In the genomic region with DNA sequence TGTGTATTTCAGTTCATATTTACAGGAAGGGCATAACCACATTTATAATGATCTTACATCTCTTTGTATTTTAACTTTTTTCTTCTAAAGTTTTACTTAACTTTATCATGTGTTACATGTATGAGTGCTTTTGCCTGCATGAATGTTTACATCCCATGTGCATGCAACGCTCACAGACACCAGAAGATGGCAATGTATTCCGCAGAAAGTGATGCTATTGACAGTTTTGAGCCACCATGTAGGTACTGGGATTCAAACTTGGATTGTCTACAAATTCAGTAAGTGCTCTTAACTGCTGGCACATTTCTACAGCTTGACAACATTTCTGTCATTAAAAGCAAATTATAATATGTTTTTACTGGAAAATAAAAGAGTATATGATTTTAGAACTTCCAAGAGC, we compare ENCODE assay signal across 10 mouse cellular contexts. TPM values are rescaled to one million over a fixed set of nuclear protein-coding genes. Genes with fewer than 3 reads are reported as not detected.
DNase-seq lines count a peak whose midpoint lies in the region; ATAC-seq and TF ChIP-seq lines count a peak whose summit lies in the region.
"Had no signal": no experiment of that assay in that cellular context is flagged by ENCODE, and none has a peak within 500 bp of the region (broad histone marks: within the 10 kb centered on the region; RNA-seq: fewer than 3 reads in every experiment).

No protein-coding gene starts in this region.

- H3K4me1 ChIP-seq in hindbrain, embryonic 10.5 days (replicated peaks), result no peaks in the 10 kb centered on the region
- no peaks in the 10 kb centered on the region for H3K4me1 ChIP-seq in hindbrain, embryonic 13.5 days (replicated peaks)
- no peaks in the 10 kb centered on the region for H3K4me1 ChIP-seq in E14TG2a.4 (replicated peaks; ENCODE audit: low read depth, low read length)
- H3K4me1 ChIP-seq in neural tube, embryonic 12.5 days, result no peaks in the 10 kb centered on the region
- H3K4me1 ChIP-seq: embryonic facial prominence, embryonic 15.5 days; liver, embryonic 15.5 days had no signal

- no peak overlapping the region for H3K4me2 ChIP-seq in hindbrain, embryonic 13.5 days
- H3K4me2 ChIP-seq in neural tube, embryonic 12.5 days (replicated peaks), result no peak overlapping the region
- H3K4me2 ChIP-seq: embryonic facial prominence, embryonic 15.5 days; liver, embryonic 15.5 days had no signal

- no peaks in the 10 kb centered on the region for H3K36me3 ChIP-seq in hindbrain, embryonic 10.5 days
- H3K36me3 ChIP-seq in hindbrain, embryonic 13.5 days, result no peaks in the 10 kb centered on the region
- no peaks in the 10 kb centered on the region for H3K36me3 ChIP-seq in E14TG2a.4 (ENCODE audit: insufficient read depth, low read length)
- H3K36me3 ChIP-seq in neural tube, embryonic 12.5 days, result no peaks in the 10 kb centered on the region
- H3K36me3 ChIP-seq: embryonic facial prominence, embryonic 15.5 days; liver, embryonic 15.5 days had no signal

- H3K27ac ChIP-seq in hindbrain, embryonic 10.5 days, result no peak overlapping the region
- H3K27ac ChIP-seq in hindbrain, embryonic 13.5 days, result no peak overlapping the region
- no peak overlapping the region for H3K27ac ChIP-seq in neural tube, embryonic 12.5 days
- H3K27ac ChIP-seq: embryonic facial prominence, embryonic 15.5 days; liver, embryonic 15.5 days had no signal

- ATAC-seq in hindbrain, embryonic 13.5 days (ENCODE audit: low FRiP score), result no peak
- peak; percentile 82; the same call in 1 of the 2 replicates for ATAC-seq in neural tube, embryonic 12.5 days (ENCODE audit: low FRiP score, low read depth)

- 25% methylated on average over 2 of the region's 2 CpGs for WGBS in hindbrain, embryonic 10.5 days
- 34% methylated on average over 2 of the region's 2 CpGs for WGBS in hindbrain, embryonic 13.5 days
- WGBS in neural tube, embryonic 12.5 days, result 30% methylated on average over 2 of the region's 2 CpGs

- peak; percentile 69 for TF ChIP-seq CTCF in E14TG2a.4 (conservative IDR thresholded peaks at IDR 0.05; ENCODE audit: low read length)

- no peaks in the 10 kb centered on the region for H3K9me3 ChIP-seq in hindbrain, embryonic 10.5 days
- H3K9me3 ChIP-seq in hindbrain, embryonic 13.5 days, result no peaks in the 10 kb centered on the region
- H3K9me3 ChIP-seq in E14TG2a.4 (ENCODE audit: low read length), result no peaks in the 10 kb centered on the region
- H3K9me3 ChIP-seq in neural tube, embryonic 12.5 days, result no peaks in the 10 kb centered on the region
- H3K9me3 ChIP-seq: embryonic facial prominence, embryonic 15.5 days; liver, embryonic 15.5 days had no signal

- H3K27me3 ChIP-seq in hindbrain, embryonic 10.5 days (ENCODE audit: insufficient read depth, poor library complexity, severe bottlenecking), result no peaks in the 10 kb centered on the region
- no peaks in the 10 kb centered on the region for H3K27me3 ChIP-seq in hindbrain, embryonic 13.5 days
- no peaks in the 10 kb centered on the region for H3K27me3 ChIP-seq in E14TG2a.4 (ENCODE audit: insufficient read depth, low read length)
- no peaks in the 10 kb centered on the region for H3K27me3 ChIP-seq in neural tube, embryonic 12.5 days (replicated peaks)
- H3K27me3 ChIP-seq: embryonic facial prominence, embryonic 15.5 days; liver, embryonic 15.5 days had no signal

- H3K4me3 ChIP-seq in hindbrain, embryonic 10.5 days, result no peak overlapping the region
- no peak overlapping the region for H3K4me3 ChIP-seq in hindbrain, embryonic 13.5 days
- no peak overlapping the region for H3K4me3 ChIP-seq in E14TG2a.4 (replicated peaks; ENCODE audit: low read length)
- no peak overlapping the region for H3K4me3 ChIP-seq in neural tube, embryonic 12.5 days
- H3K4me3 ChIP-seq: embryonic facial prominence, embryonic 15.5 days; liver, embryonic 15.5 days had no signal

- intact Hi-C loops in left cerebral cortex, postnatal 25 days (cut with DNase I), result loop anchor here (2.0 to 10.0 kb wide), 3 partner anchors 182 to 744 kb away; no protein-coding TSS in a partner anchor

- peak; percentile 38 for DNase-seq in hindbrain, embryonic 10.5 days (ENCODE audit: low spot score)
- peak; percentile 15 for DNase-seq in cerebellum, adult 8-10 months
- DNase-seq in gastrocnemius, postnatal 25 days, result peak; percentile 5
- DNase-seq in left cerebral cortex, postnatal 25 days (ENCODE audit: low spot score in 2 of 2), result peak; percentile 8 to 43
- no peak for DNase-seq in spleen, adult 12 weeks (ENCODE audit: low spot score)

- H3K9ac ChIP-seq in hindbrain, embryonic 13.5 days, result no peak overlapping the region
- no peak overlapping the region for H3K9ac ChIP-seq in neural tube, embryonic 12.5 days
- H3K9ac ChIP-seq: embryonic facial prominence, embryonic 15.5 days; liver, embryonic 15.5 days had no signal

RNA-seq across cellular contexts. Expression of a gene that starts 9.9 kb away (rescaled TPM):
- not detected in 2 replicates for polyA plus RNA-seq in hindbrain, embryonic 10.5 days (2016; fragmentation: Nextera tagmentation; extraction: Ambion mirVana)
- not detected in 2 replicates for polyA plus RNA-seq in hindbrain, embryonic 13.5 days (2015; fragmentation: Nextera tagmentation; extraction: Ambion mirVana)
- not detected for total RNA-seq in gastrocnemius, postnatal 25 days (2021)
- total RNA-seq in left cerebral cortex, postnatal 25 days (2021), result not detected
- polyA plus RNA-seq in neural tube, embryonic 12.5 days (2016; fragmentation: Nextera tagmentation; extraction: Ambion mirVana), result not detected in 2 replicates
- polyA plus RNA-seq: embryonic facial prominence, embryonic 15.5 days; liver, embryonic 15.5 days had no signal

RNA-seq across cellular contexts. Expression of a gene that starts 54.2 kb away (rescaled TPM):
- polyA plus RNA-seq in hindbrain, embryonic 10.5 days (2016; fragmentation: Nextera tagmentation; extraction: Ambion mirVana), result not detected in 2 replicates
- polyA plus RNA-seq in hindbrain, embryonic 13.5 days (2015; fragmentation: Nextera tagmentation; extraction: Ambion mirVana), result not detected in 2 replicates
- total RNA-seq in gastrocnemius, postnatal 25 days (2021), result not detected
- total RNA-seq in left cerebral cortex, postnatal 25 days (2021), result not detected
- not detected in 2 replicates for polyA plus RNA-seq in neural tube, embryonic 12.5 days (2016; fragmentation: Nextera tagmentation; extraction: Ambion mirVana)
- polyA plus RNA-seq: liver, embryonic 15.5 days had no signal
